Mouse (Mus musculus): Measurements from ENCODE around the gene Riok2.
"Not testable (repeated sequence)": the region's sequence is repeated elsewhere in the genome, so short reads cannot be mapped to it uniquely, and the experiment has no call there.

Gene Riok2

GRCm38 (mm10) chr17:17373918-17374910, at the start of gene Riok2:
Gene Riok2, plus strand, starts transcription at chr17:17374309.
- peak; percentile 84 to 96 for DNase-seq (ENCODE audit: low spot score in 2 of 2)

- not testable (repeated sequence) for DNase-seq (ENCODE audit: low spot score in 2 of 2)
Measured at GRCm38 (mm10) chr17:17326022-17326421, 48.1 kb upstream of the Riok2 start.

- no peak for DNase-seq (ENCODE audit: low spot score in 2 of 2)
Measured at GRCm38 (mm10) chr17:17326636-17327035, 47.5 kb upstream of the Riok2 start.

- peak; percentile 2 to 4 for DNase-seq (ENCODE audit: low spot score in 2 of 2)
Measured at GRCm38 (mm10) chr17:17345374-17346183, 28.5 kb upstream of the Riok2 start.

GRCm38 (mm10) chr17:17346281-17346680, 27.8 kb upstream of the Riok2 start:
- not testable (repeated sequence) for DNase-seq (ENCODE audit: low spot score in 2 of 2)

- DNase-seq (ENCODE audit: low spot score in 2 of 2): no peak
Measured at GRCm38 (mm10) chr17:17373550-17373917, 575 bp upstream of the Riok2 start.

GRCm38 (mm10) chr17:17375581-17375980, 1.5 kb downstream of the Riok2 start:
- no peak for DNase-seq (ENCODE audit: low spot score in 2 of 2)

GRCm38 (mm10) chr17:17383703-17384102, 9.6 kb downstream of the Riok2 start:
- no peak for DNase-seq (ENCODE audit: low spot score in 2 of 2)

GRCm38 (mm10) chr17:17384502-17384901, 10.4 kb downstream of the Riok2 start:
- no peak for DNase-seq (ENCODE audit: low spot score in 2 of 2)

GRCm38 (mm10) chr17:17386117-17386516, 12.0 kb downstream of the Riok2 start:
- DNase-seq (ENCODE audit: low spot score in 2 of 2): no peak

GRCm38 (mm10) chr17:17391823-17392222, 17.7 kb downstream of the Riok2 start:
- DNase-seq (ENCODE audit: low spot score in 2 of 2): no peak

- no peak for DNase-seq (ENCODE audit: low spot score in 2 of 2)
Measured at GRCm38 (mm10) chr17:17392863-17393262, 18.8 kb downstream of the Riok2 start.

GRCm38 (mm10) chr17:17393300-17393699, 19.2 kb downstream of the Riok2 start:
- DNase-seq (ENCODE audit: low spot score in 2 of 2): no peak

- DNase-seq (ENCODE audit: low spot score in 2 of 2): peak; percentile 86 to 91
Measured at GRCm38 (mm10) chr17:17394336-17394735, 20.2 kb downstream of the Riok2 start.

- DNase-seq (ENCODE audit: low spot score in 2 of 2): no peak
Measured at GRCm38 (mm10) chr17:17396869-17397268, 22.8 kb downstream of the Riok2 start.

GRCm38 (mm10) chr17:17398664-17399063, 24.6 kb downstream of the Riok2 start:
- no peak for DNase-seq (ENCODE audit: low spot score in 2 of 2)

GRCm38 (mm10) chr17:17402222-17403004, 28.3 kb downstream of the Riok2 start, which contains the start of gene Lix1:
Gene Lix1, plus strand, starts transcription at chr17:17402672.
- peak; percentile 71 to 88 for DNase-seq (ENCODE audit: low spot score in 2 of 2)

- DNase-seq (ENCODE audit: low spot score in 2 of 2): peak in 1 of 2 experiments; percentile 29
Measured at GRCm38 (mm10) chr17:17403038-17403437, 28.9 kb downstream of the Riok2 start.

GRCm38 (mm10) chr17:17403578-17404112, 29.5 kb downstream of the Riok2 start:
- DNase-seq (ENCODE audit: low spot score in 2 of 2): no peak

- DNase-seq (ENCODE audit: low spot score in 2 of 2): peak; percentile 39 to 51
Measured at GRCm38 (mm10) chr17:17404811-17405544, 30.9 kb downstream of the Riok2 start.

Measured in frontal cortex, postnatal 36 days (tissue).